Mouse (Mus musculus): ENCODE results near the gene Amn1.
"Not testable (repeated sequence)": the region's sequence is repeated elsewhere in the genome, so short reads cannot be mapped to it uniquely, and the experiment has no call there.

The Amn1 gene

GRCm38 (mm10) chr6:149154116-149155030, 34.1 kb downstream of the Amn1 start:
- DNase-seq (ENCODE audit: low spot score): peak; percentile 51

GRCm38 (mm10) chr6:149153473-149154115, 34.9 kb downstream of the Amn1 start:
- DNase-seq (ENCODE audit: low spot score): no peak

- DNase-seq (ENCODE audit: low spot score): no peak
Measured at GRCm38 (mm10) chr6:149152119-149152518, 36.4 kb downstream of the Amn1 start.

- no peak for DNase-seq (ENCODE audit: low spot score)
Measured at GRCm38 (mm10) chr6:149148436-149149229, 39.9 kb downstream of the Amn1 start.

GRCm38 (mm10) chr6:149145143-149145542, 43.4 kb downstream of the Amn1 start:
- no peak for DNase-seq (ENCODE audit: low spot score)

- DNase-seq (ENCODE audit: low spot score): peak; percentile 95
Measured at GRCm38 (mm10) chr6:149141393-149142173, 46.9 kb downstream of the Amn1 start.

GRCm38 (mm10) chr6:149139471-149139870, 49.0 kb downstream of the Amn1 start, which contains the start of gene Etfbkmt:
Gene Etfbkmt, plus strand, starts transcription at chr6:149139849.
- DNase-seq (ENCODE audit: low spot score): no peak

- DNase-seq (ENCODE audit: low spot score): no peak
Measured at GRCm38 (mm10) chr6:149139011-149139410, 49.5 kb downstream of the Amn1 start.

- DNase-seq (ENCODE audit: low spot score): no peak
Measured at GRCm38 (mm10) chr6:149137936-149138335, 50.6 kb downstream of the Amn1 start.

GRCm38 (mm10) chr6:149135631-149136030, 52.9 kb downstream of the Amn1 start:
- no peak for DNase-seq (ENCODE audit: low spot score)

GRCm38 (mm10) chr6:149134391-149135150, 53.9 kb downstream of the Amn1 start:
- peak; percentile 54 for DNase-seq (ENCODE audit: low spot score)

GRCm38 (mm10) chr6:149132311-149133077, 56.0 kb downstream of the Amn1 start:
- peak; percentile 91 for DNase-seq (ENCODE audit: low spot score)

- peak; percentile 19 for DNase-seq (ENCODE audit: low spot score)
Measured at GRCm38 (mm10) chr6:149131111-149131510, 57.4 kb downstream of the Amn1 start.

- not testable (repeated sequence) for DNase-seq (ENCODE audit: low spot score)
Measured at GRCm38 (mm10) chr6:149129870-149130269, 58.6 kb downstream of the Amn1 start, which contains the start of gene Gm10203. Gene Gm10203, plus strand, starts transcription at chr6:149130170.

GRCm38 (mm10) chr6:149126675-149127074, 61.8 kb downstream of the Amn1 start:
- peak; percentile 67 for DNase-seq (ENCODE audit: low spot score)

- no peak for DNase-seq (ENCODE audit: low spot score)
Measured at GRCm38 (mm10) chr6:149123042-149123441, 65.5 kb downstream of the Amn1 start.

- DNase-seq (ENCODE audit: low spot score): peak; percentile 64
Measured at GRCm38 (mm10) chr6:149119853-149120252, 68.7 kb downstream of the Amn1 start.

- DNase-seq (ENCODE audit: low spot score): peak; percentile 9
Measured at GRCm38 (mm10) chr6:149118935-149119334, 69.6 kb downstream of the Amn1 start.

- no peak for DNase-seq (ENCODE audit: low spot score)
Measured at GRCm38 (mm10) chr6:149116992-149117391, 71.5 kb downstream of the Amn1 start.

GRCm38 (mm10) chr6:149108909-149109308, 79.6 kb downstream of the Amn1 start:
- DNase-seq (ENCODE audit: low spot score): no peak
